Mouse (Mus musculus) naive thymus-derived CD4-positive, alpha-beta T cell, adult 2 months (primary cell): Measurements from ENCODE around the gene Crygc.
A peak's percentile ranks its signal among the peaks of the same experiment; 100 is the strongest.
"Not testable (repeated sequence)": the region's sequence is repeated elsewhere in the genome, so short reads cannot be mapped to it uniquely, and the experiment has no call there.

ENCODE experiments used
- DNase-seq: peaks from one replicate; pipeline ENCODE4 v3.0.0-alpha.2; 2011; ENCODE audit warnings: low read depth

Crygc gene

DNA sequence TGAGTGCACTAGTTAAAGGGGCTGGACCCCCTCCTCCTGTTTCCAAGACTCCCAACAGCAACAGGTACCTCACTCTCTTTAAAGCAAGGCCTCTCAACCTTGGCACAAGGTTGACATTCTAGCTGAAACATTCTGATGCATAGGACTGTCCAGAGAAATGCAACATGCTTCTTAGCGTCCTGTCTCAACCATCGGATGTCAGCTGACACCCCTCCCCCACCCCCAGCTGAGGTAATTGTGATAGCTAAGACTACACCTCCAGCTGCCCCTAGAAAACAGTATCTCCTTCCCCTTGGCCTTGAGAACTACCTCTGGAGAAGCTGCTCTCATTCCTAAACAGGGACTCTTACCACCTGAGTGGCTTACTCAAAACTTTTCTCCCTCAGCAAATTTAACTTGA lies 21.3 kb downstream of the Crygc start:
- no peak for DNase-seq

DNA sequence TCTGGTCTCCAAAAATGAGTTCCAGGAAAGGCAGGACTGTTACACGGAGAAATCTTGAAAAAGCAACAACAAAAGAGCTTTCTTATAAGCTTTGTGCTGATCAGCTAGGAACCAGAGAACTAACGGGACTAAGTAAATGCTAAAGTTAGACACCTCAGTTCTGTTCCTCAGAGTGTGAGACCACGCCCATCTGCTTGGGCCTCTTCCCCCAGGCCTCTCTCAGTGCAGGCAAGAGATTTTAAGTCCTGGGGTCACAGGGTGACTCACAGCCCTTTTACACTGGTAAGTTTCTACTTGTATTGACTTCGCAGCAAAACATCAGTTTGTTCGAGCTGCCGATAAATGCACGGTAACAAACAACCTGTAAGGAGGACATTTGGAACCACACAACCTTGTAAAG lies 21.8 kb downstream of the Crygc start:
- no peak for DNase-seq

DNA sequence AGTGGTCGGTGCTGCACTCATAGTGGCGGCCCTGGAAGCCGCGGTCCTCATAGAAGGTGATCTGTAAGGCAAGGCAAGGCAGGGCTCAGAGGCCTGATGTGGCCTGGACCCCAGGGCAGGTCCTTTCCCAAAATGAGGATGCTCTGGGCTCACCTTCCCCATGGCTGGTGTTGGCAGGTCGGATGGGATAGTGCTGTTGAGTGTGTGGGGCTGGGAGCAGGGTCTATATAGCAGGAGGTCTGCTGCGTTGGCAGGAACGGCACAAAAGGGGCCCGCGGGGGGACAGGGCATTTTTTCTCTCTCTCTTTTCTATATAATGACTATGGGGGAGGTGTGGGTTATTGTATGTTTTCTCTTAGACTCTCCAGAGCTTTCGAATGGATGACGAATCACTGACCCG lies 22.5 kb downstream of the Crygc start, which contains the start of gene Cryge:
Gene Cryge, minus strand, starts transcription at position 198 of the 400 bp plus-strand sequence.
- DNase-seq = not testable (repeated sequence)

DNA sequence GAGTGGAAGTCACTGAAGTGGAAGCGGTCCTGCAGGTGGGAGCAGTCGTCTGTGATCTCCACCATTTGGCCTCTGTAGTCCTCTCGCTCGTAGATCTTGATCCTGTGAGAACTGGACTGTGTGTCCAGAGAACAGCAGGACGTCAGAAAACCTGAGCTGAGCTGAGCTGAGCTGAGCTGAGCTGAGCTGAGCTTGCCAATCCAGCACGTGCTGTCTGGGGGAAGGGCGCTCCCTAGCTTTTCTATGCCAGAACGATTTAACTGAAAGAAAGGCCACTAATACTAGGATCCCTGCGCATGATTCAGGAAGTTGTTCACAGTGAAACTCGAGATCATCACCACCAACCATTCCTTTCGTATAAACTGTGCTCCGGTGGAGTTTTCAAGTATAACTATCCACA lies 24.7 kb downstream of the Crygc start:
- DNase-seq = no peak

DNA sequence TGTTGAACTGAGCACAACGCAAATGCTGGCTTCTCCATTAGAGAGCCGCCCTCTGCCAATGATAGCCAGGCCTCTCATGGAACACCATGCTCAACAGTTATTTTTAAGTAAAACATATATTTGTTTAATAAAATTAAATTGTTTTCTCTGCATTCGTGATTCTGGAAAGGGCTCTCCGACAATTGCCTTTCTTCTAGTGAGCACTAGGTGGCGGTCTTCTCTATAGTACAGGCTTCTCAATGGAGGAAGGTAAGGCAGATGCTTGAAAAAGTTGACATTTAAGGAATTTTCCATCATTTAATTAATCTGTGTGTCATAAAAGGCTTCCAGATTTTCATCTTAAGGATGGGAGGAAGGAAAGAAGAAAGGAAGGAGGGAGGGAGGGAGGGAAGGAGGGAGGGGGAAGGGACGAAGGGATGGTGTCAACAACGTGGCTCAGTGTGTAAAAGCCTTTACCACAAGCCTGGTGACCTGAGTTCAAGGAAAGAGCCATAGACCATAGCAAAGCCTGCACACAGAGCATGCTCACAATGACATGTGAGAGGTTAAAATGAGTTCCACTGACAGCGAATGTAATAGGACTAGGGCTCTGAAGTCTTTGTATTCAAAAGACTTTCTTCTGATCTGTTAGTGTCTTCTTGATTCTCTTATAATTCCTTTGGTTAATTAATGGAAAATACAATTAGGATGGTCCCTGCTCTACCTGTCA lies 26.9 kb downstream of the Crygc start:
- peak; percentile 7 for DNase-seq

DNA sequence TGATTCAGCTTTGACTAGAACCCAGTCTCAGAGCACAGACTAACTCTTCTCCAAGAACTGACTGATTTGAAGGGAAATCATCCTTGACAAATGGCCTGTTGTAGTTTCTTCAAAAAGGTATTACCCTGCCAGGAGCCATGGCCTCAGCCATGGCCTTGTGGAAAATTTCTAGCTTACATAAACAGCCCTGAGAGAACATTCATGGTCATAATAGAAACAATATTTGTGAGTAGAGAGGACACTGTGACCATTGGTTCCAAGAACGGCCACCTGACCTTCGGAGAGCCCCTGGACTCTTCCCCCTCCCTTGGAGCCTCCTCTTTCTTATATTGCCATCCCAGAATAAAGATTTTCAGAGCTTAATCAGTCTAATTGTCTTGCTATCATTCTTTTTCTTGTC lies 30.1 kb downstream of the Crygc start:
- no peak for DNase-seq

DNA sequence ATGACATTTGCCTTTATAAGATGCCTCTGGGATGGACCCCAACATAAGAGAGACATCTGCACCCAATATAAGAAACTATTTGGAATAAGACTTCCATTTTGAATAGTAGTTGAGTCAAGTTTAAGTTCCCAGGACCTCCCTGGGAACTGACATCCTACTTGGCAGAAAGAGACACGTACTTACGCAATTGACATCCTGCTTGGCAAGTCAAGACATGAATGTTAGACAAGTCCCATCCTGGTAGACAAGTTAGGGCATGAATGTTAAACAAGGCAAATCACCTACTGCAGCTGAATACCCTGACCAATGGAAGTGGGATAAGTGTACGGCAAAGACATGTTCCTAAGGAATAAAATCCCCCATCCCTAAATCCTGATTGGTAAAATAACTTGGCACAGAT lies 31.7 kb downstream of the Crygc start:
- DNase-seq = no peak

DNA sequence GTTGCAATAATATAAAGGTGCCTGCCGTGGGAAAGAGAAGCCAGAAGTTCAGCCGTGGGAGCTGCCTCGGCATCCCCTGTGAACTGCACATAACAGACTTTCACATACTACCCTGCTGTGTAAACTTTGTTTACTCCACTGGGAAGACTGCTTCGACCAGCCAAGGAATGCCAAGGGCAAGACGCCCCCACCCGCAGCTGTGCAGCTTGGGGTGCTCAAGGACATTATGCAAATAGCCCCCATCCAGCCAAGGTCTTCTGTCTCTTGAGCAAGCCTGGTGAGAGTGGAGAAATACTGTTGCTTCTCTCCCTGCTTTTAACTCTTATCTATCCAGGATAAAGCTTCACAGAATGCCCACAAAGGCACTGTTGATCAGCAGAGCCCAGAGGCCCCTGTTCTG lies 32.7 kb downstream of the Crygc start:
- DNase-seq = no peak

DNA sequence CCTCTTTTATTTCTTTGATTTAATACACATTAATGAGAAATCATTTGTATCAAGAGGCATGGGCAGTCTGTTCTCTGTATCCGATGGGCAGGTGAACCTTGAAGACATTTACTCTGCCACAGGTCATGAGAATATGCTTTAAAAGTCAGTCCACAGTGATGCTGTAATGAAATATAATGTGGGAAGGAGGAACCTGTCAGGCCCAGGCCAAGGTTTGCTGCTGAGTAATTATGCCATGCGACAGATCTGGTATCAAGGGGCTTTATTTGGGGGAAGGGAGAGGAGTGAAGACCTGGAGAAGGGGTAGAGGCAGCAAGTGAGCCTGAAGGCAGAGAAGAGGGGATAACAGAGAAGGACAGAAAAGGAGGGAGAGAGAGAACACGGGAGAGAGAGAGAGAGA lies 33.8 kb downstream of the Crygc start:
- no peak for DNase-seq

DNA sequence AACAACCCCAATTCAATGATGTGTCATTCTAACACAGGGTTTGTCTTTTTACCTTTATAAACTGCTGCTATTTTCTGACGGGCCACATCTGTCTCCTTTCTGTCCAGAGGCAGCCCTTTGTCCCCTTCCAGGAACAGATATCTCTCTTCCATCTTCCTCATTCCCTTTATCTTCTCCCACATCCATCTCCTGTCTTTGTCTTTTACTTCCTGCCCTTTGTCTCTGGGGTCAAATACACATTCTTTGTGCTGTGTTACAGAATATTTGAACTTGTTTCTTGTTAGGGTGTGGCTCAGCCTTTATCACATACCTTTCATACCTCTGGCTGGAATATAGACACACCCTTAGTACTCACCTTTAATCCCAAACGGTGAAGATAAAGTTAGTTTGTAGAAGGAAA lies 35.9 kb downstream of the Crygc start:
- DNase-seq = no peak

DNA sequence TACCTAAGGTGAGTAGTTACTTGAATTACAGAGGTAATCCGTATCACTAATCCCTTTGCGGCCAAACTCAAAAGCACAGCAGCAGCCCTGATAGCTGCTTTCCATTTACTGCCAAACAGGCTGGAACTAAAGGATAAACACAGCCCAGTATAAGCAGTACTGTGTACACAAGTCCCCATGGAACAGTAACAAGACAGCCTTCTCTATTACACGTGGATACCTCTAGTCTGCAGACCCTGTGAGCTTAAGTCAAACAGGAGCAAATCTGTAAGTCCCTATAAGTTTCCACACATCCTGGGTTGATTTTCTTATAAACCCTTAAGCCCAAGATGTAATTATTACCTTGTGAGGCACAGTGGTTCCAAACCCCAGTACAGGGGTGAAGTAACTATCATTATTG lies 38.0 kb downstream of the Crygc start:
- no peak for DNase-seq

DNA sequence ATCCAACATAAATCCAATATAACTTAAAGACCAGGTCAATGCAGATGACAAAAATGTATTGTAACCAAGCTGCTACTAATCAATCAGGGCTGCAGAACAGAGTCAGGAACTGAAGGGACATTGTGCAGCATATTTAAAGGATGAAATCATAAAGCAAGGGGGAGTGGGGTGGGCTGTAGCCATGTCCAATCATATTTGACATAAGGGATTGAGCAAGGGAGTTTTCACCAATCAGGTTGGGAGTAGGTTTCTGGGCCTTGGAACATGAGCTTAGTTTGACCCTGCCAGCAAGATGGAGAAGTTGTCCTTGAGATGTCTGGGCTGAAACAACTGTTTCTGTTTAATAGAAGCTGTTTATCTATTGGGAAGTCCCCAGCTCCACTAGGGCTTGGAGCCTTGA lies 40.8 kb downstream of the Crygc start, which contains the start of gene Akr1cl:
Gene Akr1cl, minus strand, starts transcription at position 119 of the 400 bp plus-strand sequence.
- DNase-seq = no peak

DNA sequence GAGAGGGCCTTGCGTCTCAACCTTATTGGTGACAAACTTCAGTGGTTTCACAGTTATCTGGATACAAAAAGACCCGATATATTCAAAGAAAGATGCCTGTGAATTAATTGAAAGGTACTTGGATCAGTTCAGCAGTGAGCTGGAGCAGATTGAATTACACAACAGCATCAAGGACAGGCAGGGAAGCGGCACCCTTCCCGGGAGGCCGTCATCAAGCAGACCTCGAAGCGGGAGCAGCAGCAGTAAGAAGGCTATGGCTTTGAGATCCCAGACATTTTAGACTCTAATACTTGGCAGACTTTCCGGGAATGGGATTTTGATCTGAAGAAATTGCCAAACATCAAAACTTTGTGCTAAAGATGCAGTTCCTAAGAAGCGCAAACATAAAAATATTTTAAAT lies 45.3 kb downstream of the Crygc start:
- no peak for DNase-seq
